Mouse (Mus musculus) heart, postnatal 36 days (tissue): ENCODE data around the gene Rpp14. TPM values are rescaled to one million over a fixed set of nuclear protein-coding genes. Genes with fewer than 3 reads are reported as not detected.

Experiments
- DNase-seq, 2 experiments: peaks; one replicate each; pipeline ENCODE4 v3.0.0; 2021 to 2022
- intact Hi-C: fragments of 180-260 bp; cut with DNase I; formaldehyde crosslinking; loops from one replicate; pipeline ENCODE4 v1.15.1; 2025
- total RNA-seq, 2 experiments: library from RNA; stranded (reverse); gene quantifications; 2 replicates each; pipeline ENCODE4 v1.2.3; 2021

Rpp14 gene
- 10 to 100 TPM; 27.1 to 30.3 TPM for total RNA-seq

DNA sequence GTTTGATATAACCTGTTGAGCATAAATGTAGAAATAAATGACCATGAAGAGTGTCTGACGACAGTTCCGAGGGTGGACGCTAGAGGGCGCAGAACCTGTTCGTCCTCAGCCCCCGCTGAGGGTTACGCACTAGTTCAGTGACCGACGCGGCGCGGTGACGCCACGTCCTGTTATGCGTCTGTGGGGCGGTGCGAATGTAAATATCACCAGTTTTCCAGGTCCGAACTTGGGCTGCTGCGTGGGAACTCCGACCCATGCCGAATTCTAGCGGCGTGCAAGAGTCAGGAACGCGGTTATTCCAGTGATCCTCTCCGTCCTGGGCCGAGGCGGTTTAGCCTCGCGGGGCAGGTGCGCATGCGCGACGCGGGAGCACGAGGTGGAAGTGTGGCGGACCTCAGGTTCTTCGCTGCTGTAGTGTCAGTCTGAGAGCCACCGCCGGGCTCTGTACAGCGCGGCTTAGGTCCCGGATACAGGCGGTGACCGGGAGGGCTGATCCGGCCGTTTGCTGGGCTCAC is at the start of gene Rpp14:
Rpp14 (plus strand) TSS at position 203 of the 515 bp plus-strand sequence.
- intact Hi-C loops: loop anchor here (2.0 kb wide), 1 partner anchor 17 kb away; no protein-coding TSS in a partner anchor
- peak; percentile 97 to 98 for DNase-seq

DNA sequence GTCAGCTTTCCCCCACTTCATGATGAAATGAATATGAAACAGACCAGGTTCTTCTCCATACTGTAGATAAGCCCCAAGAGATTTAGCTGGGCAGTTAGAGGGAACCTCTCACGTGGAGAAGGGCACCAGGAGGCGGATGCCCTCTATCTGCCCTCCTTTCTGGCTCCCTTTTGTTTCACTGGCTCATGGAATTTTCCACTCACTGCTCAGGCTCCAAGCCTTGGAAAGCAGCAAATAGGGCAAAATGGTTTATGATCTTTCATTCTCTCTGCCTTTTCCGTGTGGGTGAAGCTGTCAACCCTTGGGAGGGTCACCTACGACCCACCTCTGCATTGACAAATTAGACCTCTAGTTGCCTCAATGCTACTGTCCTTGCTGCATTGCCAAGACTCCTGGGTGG is 49.6 kb upstream of the Rpp14 start:
- intact Hi-C loops: no loop called here

DNA sequence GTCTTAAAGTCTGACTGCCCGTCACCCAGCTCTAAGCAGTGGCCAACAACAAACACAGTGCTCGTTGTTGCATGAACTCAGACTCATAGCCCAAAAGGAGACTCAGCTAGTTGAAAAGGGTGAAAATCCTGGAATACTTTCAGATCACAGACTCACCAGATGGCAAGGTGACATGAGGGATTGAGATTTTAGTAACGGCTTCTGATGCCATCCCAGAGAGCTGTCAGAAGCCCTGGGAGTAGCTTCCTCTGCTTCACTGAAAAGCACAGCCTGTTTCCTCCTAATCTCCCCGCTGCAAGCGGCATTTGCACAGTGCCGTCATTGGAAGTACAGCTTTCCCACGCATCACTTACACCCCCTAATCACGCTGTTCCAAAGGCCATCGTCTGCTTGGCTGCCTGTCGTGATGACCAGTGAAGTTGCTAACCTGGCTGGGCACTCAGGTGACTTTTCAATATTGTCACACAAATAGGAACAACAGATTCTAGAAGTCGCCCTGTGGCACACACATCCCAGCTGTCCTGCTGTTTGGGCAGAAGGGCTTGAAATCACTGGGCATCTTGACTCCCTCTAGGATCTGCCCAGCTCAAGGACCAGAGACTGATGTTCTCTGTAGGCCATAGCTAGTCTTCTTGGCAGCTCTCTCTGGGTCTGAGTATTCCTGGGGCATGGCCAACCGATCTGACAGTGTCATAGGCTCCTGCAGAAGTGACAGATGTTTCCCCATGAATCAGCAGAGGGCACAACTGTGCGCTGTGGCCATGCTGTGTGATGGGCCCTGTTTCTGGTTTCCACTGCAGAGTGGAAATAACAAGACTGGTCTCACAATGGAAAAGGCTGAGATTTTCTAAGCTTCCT is 47.9 kb upstream of the Rpp14 start:
- DNase-seq: no peak
- intact Hi-C loops: no loop called here

More for the DNA sequence above, 49.6 kb upstream of the Rpp14 start:
- no peak for DNase-seq

DNA sequence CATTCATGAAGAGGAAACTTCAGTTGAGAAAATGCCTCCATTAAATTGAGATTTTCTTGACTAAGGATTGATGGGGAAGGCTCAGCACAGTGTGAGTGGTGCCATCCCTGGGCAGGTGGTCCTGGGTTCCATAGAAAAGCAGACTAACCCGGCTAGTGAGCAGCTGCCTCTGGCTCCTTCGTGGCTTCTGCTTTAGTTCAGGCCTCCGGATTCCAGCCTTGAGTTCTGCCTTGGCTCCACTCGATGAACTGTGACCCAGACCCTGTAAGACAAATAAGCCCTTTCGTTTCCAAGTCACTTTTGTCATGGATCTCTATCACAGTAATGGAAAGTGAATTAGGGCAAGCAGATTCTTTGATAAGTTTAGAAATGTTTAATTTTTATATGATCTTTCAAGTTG is 45.6 kb upstream of the Rpp14 start:
- no peak for DNase-seq
- intact Hi-C loops: no loop called here

DNA sequence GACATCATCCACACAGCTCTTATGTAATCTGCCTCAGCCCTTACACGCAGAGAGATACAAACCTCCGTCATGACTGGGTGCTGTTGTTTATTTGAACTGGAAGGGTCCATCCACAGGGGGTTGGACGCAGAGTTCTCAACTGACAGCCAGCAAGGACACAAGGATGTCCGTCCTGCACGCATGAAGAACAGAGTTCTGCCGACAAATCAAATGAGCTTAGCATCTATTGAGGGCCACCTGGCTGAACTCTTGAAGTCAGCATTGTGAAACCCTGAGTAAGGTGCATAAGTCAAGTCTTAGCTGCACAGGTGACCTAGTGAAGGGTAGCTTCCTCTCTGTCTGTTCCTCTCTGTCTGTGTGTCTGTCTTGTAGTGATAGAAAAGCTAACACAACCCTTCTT is 44.2 kb upstream of the Rpp14 start:
- no peak for DNase-seq
- intact Hi-C loops: no loop called here

DNA sequence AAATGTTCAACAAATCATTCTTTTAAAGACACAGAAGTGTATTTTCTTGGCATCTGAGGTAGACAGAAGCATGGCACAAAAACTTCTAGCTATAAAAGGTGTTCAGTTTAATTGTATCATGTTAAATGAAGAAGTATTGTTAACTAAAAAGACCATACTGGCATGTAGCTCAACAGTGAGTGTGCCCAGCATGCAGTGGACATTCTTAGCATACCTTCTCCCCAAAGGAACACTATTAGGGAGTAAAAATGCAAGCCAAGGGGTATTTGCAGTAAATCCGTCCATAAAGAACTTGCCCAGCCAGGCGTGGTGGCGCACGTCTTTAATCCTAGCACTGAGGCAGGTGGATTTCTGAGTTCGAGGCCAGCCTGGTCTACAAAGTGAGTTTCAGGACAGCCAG is 43.8 kb upstream of the Rpp14 start:
- DNase-seq: no peak
- intact Hi-C loops: no loop called here

DNA sequence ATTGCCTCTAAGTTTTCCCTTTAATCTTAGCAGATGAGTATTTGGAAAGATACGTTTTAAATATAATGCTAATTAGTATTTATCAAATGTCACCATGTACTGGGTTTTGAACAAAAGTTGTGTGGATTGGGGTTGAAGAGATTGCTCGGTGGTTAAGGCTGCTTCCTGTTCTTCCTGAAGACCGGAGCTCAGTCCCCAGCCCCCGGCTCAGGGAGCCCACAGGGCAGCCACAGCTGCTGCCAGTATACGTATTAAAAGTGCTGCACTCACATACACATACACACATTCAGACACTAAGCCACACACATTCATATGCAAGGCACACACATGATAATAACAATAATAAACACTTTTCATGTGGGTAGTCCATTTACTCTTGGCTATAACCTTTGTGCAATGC is 42.0 kb upstream of the Rpp14 start:
- intact Hi-C loops: no loop called here
- no peak for DNase-seq

DNA sequence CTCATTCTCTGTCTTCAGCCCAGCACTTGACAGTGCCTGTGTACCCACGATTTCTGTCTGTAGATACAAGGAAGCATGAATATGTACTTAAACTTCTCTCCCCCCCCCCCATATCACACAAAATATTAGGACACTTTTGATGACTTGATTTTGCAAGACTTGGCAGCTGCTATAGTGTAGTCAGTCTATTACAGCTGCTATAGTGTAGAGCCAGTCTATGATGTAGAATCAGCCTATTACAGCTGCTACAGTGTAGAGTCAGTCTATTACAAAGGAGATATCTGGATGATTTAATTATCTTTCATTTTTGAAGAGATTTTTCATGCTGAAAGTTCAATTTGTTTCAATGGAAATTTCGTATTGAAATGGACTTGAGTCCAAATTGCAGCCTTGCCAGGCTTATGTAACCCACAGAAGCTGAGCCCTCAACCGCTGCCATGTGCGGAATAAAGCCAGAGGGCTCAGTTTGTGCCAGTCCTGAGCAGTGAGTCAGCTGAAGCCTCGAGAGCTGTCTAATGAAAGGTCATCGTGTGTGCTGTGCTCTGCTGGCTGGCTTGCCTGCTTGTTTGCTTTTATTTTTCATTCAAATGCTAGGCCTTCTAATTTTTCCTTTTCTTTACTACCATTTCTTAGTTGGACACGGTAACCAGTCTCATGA is 41.2 kb upstream of the Rpp14 start:
- intact Hi-C loops: no loop called here
- DNase-seq: peak; percentile 56 to 59

DNA sequence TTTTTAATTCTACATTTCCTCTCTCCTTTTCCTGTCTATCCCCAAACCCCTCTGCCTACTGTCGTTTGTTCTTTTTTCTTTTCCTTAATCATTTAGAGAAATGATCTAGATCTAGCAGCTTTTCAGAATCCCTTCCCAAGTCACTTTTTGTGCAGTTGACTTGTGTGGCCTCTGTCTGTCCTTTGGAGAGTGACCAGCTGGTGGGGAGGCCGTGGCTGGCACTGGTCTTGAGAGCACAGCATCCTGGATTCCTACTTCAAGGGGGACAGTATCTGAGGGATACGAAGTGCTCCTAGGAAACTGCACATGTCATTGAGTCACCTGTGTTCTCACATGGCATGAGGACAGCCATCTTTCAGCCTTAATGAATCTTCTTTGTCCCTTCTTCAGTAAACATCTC is 40.0 kb upstream of the Rpp14 start:
- intact Hi-C loops: loop anchor here (5.0 kb wide), 1 partner anchor 223 kb away; the partner anchor contains the start of gene Flnb

DNA sequence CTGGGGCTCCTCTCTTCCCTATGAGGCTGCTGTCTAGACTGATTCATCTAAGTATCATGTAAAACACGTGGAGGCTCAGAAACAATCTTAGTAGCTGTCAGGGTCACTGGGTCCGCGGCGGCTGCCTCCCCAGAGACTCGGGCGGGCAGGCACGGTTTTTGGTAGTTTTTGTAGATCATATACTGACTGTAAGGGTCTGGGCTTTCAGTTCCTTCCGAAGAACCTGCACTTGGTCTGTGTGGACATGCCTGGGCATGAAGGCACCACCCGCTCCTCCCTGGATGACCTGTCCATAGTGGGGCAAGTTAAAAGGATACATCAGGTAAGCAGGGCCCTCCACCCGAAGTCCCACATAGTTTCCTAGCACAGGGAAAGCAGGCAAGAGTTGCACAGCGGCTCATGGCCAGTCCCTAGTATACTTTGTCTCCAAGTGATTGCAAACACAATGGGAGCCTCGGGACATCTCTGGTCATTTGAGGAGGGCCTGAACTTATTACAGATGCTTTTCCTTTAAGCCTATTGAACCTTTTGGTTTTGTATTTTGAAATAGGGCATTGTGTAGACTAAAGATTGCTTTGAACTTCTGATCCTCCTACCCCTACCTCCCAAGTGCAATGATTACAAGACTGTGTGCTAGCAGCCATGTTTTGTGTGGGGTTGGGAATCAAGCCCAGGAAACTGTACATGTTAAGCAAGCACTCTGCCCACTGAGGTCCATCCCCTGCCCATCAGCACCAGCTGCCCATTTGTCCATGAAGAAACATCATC is 39.1 kb upstream of the Rpp14 start:
- intact Hi-C loops: loop anchor here (5.0 kb wide), 1 partner anchor 224 kb away; the partner anchor contains the start of gene Flnb

More for the DNA sequence above, 40.0 kb upstream of the Rpp14 start:
- no peak for DNase-seq

DNA sequence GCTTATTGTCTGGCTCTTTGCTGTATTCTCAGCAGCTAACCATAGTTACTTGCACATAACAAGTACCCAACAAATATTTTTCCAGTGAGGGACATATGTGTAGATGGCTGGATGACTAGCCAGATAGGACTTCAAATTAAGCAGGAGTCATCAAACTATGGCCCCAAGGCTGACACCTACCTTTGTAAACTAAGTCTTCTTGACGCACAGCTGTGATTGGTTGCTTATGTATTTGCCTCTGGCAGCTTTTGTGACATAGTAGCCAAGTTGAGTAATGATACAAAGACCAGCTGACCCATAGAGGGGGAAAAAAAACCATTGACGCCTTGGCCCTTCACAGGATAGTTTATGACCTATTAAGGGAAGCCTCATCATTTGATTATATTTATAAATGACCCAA is 38.0 kb upstream of the Rpp14 start:
- no peak for DNase-seq
- intact Hi-C loops: loop anchor here (5.0 kb wide), 1 partner anchor 225 kb away; the partner anchor contains the start of gene Flnb

More for the DNA sequence above, 39.1 kb upstream of the Rpp14 start:
- no peak for DNase-seq

DNA sequence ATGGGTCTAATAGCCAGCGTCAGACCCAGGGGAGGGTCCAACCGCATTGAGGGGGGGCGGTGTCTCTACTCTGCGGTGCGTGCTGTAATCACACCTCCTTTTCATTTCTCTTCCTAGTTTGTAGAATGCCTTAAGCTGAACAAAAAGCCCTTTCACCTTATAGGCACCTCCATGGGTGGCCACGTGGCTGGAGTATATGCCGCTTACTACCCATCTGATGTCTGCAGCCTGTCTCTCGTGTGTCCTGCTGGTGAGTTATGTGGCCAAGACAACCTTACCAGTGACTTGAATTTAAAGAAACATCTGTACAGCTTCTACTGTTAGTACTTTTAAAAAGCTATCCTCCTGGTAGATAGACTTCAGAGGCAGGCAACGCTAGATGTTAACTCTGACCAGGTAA is 37.6 kb upstream of the Rpp14 start:
- intact Hi-C loops: loop anchor here (5.0 kb wide), 1 partner anchor 225 kb away; the partner anchor contains the start of gene Flnb
- DNase-seq: no peak

DNA sequence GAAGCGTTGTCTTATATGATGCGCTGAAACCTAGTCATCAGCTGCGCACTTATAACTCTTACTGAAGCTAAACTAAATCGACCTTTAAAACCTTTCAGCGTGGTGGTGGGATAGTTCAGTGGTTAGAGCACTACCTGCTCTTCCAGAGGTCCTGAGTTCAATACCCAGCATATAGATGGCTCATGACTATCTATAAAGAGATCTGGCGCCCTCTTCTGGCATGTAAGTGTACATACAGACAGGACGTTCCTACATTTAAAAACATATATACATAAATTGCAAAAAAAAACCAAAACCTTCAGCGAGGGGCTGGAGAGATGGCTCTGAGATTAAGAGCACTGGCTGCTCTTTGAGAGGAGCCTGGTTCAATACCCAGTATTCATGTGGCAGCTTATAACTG is 35.8 kb upstream of the Rpp14 start:
- DNase-seq: no peak

DNA sequence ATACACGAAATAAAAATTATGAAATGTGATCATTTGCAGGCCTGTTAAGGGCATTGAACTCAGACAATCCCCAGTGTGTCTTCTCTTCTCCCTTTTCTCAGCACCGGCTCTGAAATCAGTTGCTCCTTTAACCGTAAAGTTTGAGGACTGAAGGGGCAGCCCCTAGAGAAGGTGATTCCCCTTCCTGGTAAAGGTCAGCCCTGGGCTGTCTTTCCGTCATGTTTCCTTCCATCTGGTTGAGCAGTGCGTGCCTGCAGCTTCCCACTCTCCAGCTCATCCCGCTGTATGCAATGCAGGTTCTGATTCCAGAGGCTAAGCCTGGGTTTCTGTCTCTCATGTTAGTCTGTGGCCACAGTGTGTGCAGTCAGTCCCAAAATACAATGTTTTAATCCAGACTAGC is 35.4 kb upstream of the Rpp14 start:
- no peak for DNase-seq
- intact Hi-C loops: loop anchor here (1.0 to 5.0 kb wide), 3 partner anchors 47 to 227 kb away; partner anchors contain the start of gene Flnb

More for the DNA sequence above, 35.8 kb upstream of the Rpp14 start:
- intact Hi-C loops: loop anchor here (1.0 to 5.0 kb wide), 3 partner anchors 47 to 227 kb away; partner anchors contain the start of gene Flnb

DNA sequence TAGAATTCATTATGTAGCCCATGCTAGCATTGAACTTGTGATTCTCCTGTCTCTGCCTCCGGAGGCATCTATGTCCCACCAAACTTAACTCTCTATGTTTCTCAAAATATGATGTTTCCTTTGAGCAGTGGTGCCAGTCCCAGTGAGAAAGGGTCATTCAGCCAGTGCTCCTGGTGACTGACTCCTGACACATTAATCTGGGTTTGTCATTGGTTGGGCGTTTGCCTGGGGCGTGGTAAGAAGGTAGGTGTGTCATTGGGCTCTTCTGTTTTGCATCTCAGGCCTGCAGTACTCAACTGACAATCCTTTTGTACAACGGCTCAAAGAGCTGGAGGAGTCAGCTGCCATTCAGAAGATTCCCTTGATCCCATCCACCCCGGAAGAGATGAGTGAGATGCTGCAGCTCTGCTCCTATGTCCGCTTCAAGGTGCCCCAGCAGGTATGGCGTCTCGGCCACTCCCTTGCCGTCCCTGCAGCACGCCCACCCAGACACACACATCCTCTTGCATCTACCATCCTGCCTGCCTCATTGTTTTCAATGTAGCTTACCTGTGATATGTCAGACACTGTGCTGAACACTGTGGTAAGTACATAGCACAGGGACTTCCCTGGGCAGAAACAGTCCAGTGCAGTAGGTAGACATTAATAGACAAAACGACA is 34.9 kb upstream of the Rpp14 start:
- DNase-seq: no peak
- intact Hi-C loops: loop anchor here (2.0 kb wide), 1 partner anchor 81 kb away; no protein-coding TSS in a partner anchor

DNA sequence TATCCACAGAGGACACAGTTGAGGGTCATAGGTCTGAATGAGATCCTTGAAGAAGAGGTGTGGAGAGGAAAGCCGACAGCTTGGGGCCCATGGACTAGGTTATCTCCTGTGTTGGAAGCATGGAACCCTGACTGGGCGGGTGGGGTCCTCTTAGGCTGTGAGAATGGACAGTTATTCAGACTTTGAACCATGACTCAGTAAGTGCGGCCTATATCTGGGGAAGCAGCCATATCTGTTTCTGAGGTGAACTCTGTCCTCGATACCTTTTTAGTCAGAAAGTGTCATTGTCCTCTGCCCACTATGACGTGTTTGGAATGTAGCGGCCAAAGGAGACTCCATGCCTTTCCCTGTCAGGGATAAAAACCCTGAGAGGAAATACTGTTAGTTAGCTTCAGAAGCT is 33.3 kb upstream of the Rpp14 start:
- no peak for DNase-seq
- intact Hi-C loops: no loop called here

DNA sequence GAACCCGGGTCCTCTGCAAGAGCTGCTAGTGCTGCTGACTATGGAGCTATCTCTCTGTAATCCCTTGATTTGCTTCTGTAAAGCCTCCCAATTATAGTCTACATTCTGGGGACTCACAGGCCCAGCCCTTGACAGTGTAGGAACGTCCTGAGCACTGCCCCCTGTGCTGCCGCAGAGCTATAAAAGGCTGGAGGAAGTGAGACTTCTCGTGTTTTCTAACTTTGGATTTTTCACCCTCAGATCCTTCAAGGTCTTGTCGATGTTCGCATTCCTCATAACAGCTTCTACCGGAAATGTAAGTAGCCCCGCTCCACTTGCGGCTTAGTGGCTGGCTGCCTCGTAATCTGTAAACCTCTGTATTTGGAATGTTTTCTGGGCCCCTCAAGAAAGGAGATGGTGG is 30.8 kb upstream of the Rpp14 start:
- DNase-seq: no peak
- intact Hi-C loops: no loop called here

DNA sequence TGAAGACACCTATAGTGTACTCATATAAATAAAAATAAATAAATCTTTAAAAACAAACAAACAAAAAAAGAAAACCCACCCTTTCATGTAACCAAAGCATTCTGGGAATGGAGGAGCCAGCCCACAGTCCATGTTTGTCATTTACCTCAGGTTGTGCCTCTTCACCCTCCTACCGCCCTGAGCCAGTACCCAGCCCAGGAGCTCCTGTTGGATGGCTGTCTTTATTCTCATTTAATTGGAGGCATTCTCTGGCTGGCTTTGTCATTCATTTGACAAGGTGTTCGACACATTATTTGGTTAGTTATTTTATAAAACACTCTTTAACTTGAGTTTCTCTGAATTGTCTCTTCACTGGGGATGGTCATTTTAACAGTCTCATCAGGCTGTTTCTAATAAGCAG is 28.3 kb upstream of the Rpp14 start:
- no peak for DNase-seq
- intact Hi-C loops: no loop called here

DNA sequence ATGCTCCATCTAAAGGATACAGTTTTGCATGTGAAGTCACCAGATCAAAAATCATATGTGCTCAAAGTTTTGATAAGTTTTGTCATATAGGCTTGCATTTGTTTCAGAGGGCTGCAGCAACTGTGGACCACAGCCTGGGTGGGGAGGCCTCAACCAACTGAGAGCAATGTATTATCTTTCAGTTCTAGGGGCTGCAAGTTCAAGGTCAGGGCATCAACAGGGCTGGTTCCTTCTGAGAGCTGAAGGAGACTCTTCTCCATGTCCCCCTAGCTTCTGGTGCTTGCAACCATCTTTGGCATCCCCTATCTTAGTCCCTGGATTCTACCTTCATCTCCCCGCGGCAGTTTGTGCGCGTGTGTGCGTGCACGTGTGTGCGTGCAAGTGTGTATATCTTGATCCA is 27.5 kb upstream of the Rpp14 start:
- no peak for DNase-seq
- intact Hi-C loops: no loop called here
